Mouse (Mus musculus) layer of hippocampus, adult 11-12 months (tissue): Measurements from ENCODE around the gene Oxtr.

Experiments used
- DNase-seq: peaks from one replicate; pipeline ENCODE4 v3.0.0; 2022; ENCODE audit warnings: low spot score

Oxtr gene

DNA sequence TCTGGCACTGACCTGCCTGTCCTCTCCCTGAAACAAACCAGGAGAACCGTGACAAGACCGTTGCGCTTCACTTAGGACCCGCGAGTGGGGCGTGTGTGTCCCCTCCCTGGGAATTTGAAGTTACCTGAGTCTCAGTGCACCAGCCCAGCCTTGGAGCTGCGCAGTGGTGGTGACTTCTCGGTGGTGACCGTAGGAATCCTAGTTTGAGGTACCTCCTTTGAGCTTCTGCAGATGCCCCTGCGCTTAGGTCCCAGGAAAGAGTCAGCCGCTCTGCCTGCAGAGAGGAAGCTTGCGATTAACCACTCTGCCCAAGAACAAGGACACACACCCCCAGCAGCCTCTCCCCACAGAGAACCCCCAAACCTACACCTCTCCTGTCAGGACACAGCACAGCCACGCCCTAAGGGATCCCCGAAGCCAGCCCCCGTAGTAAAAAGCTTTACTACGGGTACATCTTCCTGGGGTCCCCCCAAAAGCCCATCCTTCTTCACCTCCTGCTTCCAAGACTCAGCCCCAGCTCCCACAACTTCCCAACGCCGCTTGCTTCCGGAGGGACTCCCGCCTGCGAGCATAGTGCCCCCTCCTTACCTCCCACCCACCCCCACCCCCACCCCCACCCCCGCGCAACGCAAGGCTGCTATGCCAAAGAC is at the start of gene Oxtr:
Gene Oxtr (minus strand): TSS at position 34 of the 650 bp plus-strand sequence.
- DNase-seq: no peak

DNA sequence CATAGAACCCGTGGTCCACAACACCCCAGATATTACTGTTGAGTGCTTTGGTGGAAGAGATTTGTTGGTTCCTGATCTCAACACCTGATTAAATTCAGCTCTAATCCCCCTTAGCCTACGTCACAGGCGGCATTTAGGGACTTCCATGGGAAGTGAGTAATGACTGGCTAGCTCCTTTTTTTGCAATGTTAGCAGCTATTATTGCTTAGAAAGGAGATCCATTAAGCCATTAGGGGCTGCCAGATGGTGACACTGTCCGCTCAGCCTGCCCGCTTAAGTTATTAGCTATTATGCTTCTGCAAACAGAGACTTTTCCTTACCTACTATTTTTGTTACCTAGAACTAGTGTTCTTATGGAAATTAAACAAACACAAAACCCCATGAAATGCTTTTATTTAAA is 35.7 kb upstream of the Oxtr start:
- DNase-seq: no peak

- DNase-seq: no peak
These were observed 34.7 kb upstream of the Oxtr start for GRCm38 (mm10) chr6:112524459-112524858.

GRCm38 (mm10) chr6:112517991-112518390 is 28.2 kb upstream of the Oxtr start:
- DNase-seq: no peak

DNA sequence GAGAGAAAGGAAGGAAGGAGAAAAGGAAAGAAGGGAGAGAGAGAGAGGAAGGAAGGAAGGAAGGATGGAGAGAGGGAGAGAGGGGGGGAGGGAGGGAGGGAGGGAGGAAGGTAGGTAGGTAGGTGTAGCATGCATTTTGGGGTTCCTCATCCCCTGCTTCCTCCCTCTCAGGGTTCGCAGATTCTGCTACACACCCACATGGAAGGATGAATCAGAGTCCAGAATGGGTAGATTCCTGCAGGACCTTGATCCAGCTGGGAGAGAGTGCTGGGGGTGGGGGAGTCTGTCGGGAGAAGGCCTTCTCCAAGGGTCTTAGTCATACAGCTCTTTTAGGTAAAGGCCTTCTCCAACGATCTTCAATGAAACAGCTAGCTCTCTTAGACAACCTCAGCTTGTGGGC is 27.8 kb upstream of the Oxtr start:
- DNase-seq: no peak

- DNase-seq: no peak
These were observed 26.8 kb upstream of the Oxtr start for GRCm38 (mm10) chr6:112516496-112516895.

DNA sequence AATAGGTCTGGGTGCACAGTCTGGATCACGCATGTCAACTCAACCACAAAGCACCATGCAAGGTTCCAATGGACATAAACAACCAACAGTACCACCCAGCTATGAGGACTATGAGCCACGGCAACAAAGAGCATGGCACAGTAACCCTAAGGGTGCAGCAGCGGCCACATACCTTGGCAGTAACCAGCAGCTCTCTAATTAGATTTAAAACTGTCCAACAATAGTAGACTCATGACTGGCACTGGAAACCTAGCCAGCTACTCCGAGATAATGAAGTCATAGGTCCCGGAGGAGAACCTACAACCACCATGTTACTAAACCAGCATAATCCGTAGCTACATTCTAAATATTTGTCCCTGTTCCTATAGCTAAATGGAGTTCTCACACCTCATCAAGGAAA is 24.8 kb upstream of the Oxtr start:
- no peak for DNase-seq

DNA sequence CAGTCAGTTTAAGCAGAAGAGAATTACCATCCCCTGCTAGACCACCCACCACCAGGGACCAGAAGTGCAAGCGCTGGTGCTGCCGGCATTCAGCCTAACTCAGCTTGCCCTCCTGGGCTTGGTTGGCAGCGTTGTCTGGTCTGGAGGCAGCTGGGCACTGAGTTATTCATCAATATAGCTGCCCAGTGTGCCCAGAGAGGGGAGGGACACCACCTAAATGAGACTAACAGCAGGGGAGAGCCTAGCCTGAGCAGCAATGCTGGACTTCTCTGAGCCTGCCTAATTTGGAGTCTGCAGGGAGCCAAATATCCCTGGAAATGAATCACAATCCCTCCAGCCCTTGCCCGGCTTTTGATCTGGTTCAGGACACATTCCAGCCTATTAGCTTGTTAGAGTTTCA is 20.6 kb upstream of the Oxtr start:
- DNase-seq: peak; percentile 26

DNA sequence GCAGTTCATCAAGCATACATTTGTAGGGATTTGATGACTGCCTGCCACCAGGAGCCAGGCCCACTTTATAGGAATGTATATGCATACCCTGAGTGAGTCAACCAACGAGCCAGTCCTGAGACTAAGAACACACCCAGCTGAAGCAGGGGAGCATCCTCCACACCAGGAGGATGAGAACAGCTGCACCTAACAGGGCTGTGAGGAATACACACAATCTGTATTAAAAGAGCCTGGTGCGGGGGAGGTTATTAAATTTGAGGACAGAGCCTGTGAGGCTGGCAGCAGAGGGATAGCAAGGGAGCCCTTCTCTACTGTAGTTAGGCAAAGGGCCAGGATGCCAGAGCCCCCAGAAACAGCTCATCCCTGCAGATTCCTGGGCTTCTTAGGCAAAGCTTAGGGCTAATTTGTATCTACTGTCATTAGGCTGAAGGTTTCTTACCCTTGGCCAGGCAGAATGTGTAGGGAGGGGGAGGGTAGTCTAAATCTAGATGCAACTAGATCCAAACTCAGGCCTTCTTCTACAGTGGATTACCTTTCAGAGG is 19.9 kb upstream of the Oxtr start:
- peak; percentile 13 for DNase-seq

GRCm38 (mm10) chr6:112507617-112508016 is 17.9 kb upstream of the Oxtr start:
- DNase-seq: no peak

DNA sequence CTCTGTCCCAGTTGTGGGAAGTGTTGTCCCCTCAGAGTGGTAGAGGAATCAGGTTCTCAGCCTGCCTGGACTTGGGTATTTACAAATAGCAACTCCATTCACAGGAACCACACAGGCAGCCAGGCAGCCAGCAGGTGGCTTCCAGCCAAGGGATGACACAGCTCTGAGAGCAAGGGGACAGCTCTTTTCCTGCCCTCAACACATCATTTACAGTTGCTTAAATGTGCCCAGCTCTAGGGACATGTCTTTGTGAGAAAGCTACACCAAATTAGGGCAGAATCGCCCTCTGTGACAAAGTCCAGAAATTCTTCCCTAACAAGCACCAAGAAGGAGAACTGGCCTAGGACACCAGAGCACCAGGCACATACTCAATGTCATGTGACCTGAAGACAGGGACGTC is 11.4 kb upstream of the Oxtr start:
- DNase-seq: no peak

DNA sequence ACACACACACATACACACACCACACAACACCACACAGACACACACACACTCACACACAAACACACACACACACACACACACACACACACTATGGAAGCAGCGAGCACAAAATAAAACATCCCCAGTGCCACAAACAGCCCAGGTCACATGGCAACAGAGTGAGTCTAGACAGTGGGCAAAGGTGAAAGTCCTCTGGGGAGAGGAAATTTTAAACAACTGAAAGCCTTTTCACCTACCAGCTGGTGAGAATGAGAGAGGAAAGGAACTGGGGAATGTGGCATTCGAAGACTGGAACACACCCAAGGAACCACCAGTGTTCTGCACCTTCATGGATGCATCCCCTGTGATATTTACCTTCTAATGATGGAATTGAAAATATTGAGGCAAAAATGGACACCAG is 9.7 kb upstream of the Oxtr start:
- DNase-seq: no peak

- DNase-seq: no peak
These were observed 9.0 kb upstream of the Oxtr start for GRCm38 (mm10) chr6:112498716-112499115.

DNA sequence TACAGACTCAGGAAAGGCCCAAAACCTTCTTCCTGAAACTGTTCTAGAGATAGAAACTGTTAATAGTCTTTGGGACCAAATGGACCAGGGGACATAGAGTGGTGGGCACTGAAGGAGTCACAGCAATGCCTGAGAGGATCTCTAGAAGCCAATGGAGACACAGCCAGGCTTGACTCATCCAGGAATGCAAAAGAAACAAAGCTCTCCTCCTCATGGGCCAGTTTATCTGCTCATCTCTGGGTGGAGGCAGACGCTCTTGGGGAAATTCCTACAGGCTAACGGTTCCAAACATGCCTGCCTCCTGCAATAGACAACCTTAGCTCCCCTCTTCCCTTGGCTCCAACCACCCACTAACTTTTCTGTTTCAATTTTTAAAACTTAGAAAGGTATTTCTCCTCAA is 7.7 kb upstream of the Oxtr start:
- DNase-seq: no peak

GRCm38 (mm10) chr6:112496291-112497060 is 6.7 kb upstream of the Oxtr start:
- no peak for DNase-seq

- no peak for DNase-seq
These were observed 5.5 kb upstream of the Oxtr start for GRCm38 (mm10) chr6:112495219-112495618.

- no peak for DNase-seq
These were observed 4.9 kb upstream of the Oxtr start for GRCm38 (mm10) chr6:112494620-112495081.

- DNase-seq: no peak
These were observed 3.6 kb upstream of the Oxtr start for GRCm38 (mm10) chr6:112493371-112493770.

- DNase-seq: no peak
These were observed 2.9 kb upstream of the Oxtr start for GRCm38 (mm10) chr6:112492656-112493055.

DNA sequence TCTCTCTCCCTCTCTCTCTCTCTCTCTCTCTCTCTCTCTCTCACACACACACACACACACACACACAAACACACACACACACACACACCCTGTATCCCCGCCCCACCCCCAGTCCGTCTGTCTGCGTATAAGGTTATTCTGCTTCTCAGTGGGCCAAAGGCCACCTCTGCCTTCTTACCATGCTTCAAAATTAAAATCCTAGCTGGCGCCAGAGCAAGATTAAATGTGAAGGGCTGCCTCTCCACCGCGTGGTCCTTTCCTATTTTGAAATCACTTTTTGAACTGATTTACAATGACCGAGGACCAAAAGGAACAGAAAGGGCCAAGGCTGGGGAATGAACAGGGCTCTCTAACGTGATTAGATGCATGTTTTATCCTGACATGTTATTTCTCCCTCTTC is 1.8 kb upstream of the Oxtr start:
- no peak for DNase-seq

- DNase-seq: peak; percentile 78
These were observed 991 bp upstream of the Oxtr start for GRCm38 (mm10) chr6:112490625-112491242.

- DNase-seq: no peak
These were observed 398 bp downstream of the Oxtr start for GRCm38 (mm10) chr6:112489181-112489909.
